Mouse (Mus musculus) 416B (cell line): ENCODE results near the gene Pkib.

ENCODE experiments used
- DNase-seq: peaks from one replicate; pipeline ENCODE4 v3.0.0; 2011; ENCODE audit warnings: low read depth

Gene Pkib

DNA sequence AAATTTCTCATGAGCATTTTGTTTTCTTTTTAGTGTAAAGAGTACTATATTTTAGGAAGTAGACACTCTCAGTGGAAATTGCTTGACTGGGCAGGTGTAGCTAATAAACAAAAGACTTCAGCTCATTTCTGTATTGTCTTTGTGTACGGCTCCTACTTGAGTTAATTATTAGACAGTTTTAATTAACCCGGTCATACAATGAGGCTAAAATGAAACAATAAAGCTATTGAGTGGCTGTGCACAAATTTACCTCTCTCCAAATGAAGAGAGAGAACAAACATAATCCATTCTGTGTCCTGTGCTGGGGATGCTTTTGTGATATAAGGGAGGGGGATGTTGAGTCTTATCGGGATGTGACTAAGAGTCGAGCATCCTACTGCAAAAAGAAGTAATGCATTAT lies 109.0 kb downstream of the Pkib start:
- DNase-seq = no peak

DNA sequence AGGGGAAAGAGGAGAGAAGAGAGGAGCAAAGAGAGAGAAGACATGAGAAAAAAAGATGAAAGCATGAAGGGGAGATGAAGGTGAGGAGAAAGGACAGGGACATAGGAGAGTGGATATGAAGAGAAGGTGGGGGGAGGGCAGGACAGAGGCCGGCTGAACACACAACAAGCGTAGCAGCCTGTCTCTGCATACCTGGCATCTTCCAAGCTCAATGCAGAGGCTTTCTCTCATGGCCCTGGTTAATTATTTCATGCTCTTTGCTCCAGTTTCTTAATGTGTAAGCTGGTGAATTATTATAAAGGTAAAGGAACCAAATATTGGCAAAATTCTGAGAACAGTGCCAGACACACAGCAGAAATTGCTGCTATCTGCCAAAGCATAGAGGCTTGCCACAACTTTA lies 109.6 kb downstream of the Pkib start:
- no peak for DNase-seq

DNA sequence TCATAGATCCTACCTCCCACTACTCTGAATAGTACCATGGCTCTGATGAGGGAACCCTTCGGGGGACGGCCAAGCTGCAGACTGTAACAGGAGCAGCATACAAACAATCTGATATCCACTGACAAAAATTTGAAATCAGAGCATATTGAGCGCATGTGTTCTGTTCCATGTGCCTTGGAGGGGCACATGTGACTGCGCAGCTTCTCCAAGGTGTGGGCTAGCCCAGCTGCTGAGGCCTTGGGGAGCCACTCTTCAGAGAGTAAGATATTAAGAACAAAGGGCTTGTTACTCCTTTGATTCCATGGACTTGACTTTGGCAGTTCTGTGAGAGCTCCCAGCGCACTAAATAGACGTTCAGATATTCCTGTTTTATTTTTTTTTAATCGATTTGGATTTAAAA lies 111.3 kb downstream of the Pkib start:
- DNase-seq = no peak

DNA sequence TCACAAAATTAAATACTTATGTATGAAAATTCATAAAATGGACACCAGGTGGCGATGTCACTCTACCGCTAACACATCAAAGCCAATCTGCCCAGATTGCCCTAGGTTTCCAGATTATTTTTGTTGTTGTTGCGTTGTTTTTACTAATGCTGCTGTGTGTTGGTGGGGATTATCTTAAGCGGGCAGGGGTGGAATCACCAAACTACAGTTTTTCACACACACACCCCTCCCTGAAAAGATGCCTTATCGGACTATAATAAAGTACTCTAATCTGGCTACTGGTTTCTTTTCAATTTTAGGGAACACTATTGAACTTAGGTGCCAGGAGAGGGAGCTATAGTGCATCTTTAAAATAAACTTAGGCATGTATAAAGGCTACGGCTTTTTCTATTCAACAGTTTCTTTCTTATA lies 111.8 kb downstream of the Pkib start:
- DNase-seq = peak; percentile 89

DNA sequence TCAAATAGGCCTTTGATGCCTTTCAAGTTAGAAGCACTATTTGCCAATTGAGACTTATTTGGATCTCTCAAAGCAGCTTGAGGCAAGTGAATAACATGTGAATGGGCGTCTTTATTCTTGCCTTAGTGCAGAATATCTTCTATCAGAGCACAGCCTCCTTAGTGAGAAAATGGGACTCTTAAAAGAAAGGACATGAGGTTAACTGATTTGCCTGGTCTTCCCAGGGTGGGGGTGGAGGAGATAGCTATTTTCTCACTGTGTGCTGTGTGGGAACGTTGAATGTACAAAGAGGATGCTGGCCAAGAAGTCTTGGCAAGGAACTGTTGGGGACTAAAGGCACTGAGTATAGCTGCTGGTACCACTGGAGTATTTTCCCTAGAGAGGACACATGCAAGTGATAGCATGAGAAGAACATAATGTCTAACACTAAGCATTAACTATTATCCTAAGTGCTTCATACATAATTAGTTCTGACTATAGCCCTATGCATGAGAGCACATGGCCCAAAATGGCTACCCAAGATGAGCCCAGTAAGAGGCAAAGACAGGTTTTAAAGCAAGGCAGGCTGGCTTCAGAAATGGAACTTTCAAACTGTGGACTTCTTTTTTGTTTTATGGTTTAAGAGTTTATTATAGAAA lies 112.5 kb downstream of the Pkib start:
- no peak for DNase-seq

DNA sequence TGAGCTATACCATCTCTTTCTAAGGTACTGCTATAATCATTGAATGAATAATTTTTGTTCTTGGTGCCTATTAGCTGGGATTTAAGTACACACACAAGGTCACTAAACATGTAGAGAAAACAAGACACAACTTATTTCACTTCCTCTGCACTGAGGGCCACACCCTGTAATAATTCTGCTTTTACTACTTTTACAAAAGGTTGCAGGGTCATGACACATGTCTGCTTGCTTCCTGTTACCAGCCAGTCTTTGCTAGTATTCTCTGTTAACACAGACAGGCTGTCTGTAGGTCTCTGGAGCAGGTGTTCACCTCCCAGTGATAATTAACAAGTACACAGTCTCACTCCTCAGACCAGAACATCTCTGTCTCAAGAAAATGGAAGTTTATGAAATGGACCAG lies 113.7 kb downstream of the Pkib start:
- DNase-seq = no peak

DNA sequence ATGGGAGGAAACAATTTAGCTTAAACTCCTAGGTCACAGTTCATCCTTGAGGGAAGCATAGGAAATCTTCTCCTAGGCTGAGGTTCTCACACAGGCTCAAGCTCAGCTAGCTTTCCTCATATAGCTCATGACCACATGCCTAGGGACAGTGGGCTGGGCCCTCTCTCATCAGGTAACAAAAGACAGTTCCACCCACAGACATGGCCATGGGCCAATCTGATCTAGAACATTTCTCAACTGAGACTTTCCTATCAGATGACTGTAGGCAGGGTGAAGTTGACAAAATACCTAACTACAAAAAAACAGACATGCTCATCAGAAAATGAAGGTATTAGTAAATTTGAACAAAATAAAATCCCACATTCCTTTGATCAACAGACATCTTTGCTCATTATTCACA lies 115.3 kb downstream of the Pkib start:
- no peak for DNase-seq

DNA sequence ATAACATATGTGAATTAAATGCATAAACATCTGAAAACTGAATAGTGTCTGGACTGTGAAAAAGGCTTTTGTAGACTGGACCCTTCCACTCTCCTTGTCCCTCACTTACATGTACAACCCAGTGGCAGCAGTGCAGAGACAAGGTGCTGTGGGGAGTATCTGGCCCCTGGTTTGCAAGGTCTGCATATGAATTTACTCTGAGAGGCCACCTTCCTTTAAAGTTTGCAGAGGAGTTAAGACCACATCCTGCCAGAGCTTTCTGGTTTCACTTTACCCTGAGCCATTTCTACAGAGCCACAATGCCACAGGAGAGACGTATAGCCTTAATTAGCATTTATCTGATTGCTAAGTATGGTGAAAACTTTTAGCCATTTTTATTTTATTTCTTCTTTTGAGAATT lies 121.6 kb downstream of the Pkib start:
- DNase-seq = peak; percentile 27

DNA sequence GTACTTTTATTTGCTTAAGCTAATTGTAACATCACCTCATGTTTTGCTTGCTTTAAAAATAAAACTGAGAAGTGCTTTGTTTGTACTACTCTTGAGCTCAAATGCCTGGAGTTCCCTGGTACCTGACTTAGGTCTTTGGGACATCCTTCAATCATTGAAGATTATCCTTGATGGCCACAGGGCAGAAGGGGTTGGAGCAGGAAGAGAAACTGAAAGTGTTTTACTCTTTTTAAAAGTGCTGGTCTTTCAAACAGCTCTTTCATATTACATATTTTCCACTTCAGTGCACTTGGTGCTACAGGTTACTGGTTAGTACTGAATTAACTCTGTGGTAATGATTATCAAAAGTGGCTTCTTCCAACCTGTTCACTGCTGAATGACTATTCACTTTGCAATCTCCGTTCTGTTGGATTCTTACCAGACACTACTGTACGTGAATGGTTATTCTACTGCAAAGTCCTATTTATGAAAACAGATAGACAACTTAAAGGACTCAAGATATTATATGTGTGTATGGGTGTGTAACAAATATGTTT lies 123.5 kb downstream of the Pkib start:
- DNase-seq = no peak

DNA sequence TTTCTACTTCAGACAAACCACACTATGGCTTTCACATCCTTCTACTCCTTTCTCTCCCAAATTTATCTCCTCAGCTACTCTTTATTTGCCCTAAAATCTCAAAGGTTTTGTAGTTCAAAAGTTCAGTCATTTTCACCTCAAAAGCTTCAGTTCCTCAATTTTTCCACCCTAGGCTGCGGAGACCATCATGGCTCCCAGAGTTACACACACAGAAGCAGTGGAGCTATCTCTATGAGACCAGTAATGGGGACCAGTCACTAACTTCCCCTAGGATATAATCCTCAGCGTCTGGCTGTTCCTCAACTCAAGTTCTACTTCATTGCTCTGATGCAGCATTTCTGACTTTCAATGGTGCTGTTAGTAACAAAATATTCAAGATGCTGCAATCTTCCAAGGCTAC lies 127.2 kb downstream of the Pkib start:
- no peak for DNase-seq

DNA sequence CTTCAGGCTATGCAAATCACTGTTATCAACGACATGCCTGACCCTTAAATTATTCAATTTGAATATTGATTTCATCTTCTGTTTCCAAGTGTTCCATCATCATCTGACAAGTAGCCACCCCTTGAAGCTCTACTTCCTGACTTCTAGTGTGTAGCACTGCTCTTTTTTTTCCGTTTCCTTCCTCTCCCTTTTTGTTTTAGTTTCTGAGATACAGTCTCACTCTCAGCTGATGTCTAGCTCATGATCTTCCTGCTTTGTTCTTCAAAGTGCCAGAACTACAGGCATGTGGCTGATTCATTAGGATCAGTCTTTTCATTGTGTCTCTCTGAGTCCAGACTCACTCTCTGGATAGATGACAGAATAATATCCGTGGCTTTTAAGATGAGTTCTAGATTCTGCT lies 128.9 kb downstream of the Pkib start:
- no peak for DNase-seq

DNA sequence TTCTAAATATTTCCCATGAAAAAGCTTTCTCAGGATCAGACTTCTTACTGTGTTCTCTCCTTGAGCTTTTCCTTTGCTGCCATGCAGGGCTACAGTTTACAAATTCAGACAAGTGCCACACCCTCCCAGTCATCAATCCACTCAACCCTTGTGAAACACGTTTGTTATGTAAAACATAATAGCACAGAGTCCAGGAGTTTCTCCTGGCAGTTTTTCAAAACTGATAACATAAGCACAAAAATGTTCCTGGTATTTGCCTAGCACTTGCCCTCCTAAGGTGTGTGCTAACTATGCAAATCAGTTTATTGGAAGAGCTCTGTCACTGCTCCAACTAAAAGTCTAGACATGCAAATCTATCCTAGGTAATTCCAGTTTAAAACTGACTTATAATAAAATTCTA lies 131.3 kb downstream of the Pkib start:
- DNase-seq = no peak

DNA sequence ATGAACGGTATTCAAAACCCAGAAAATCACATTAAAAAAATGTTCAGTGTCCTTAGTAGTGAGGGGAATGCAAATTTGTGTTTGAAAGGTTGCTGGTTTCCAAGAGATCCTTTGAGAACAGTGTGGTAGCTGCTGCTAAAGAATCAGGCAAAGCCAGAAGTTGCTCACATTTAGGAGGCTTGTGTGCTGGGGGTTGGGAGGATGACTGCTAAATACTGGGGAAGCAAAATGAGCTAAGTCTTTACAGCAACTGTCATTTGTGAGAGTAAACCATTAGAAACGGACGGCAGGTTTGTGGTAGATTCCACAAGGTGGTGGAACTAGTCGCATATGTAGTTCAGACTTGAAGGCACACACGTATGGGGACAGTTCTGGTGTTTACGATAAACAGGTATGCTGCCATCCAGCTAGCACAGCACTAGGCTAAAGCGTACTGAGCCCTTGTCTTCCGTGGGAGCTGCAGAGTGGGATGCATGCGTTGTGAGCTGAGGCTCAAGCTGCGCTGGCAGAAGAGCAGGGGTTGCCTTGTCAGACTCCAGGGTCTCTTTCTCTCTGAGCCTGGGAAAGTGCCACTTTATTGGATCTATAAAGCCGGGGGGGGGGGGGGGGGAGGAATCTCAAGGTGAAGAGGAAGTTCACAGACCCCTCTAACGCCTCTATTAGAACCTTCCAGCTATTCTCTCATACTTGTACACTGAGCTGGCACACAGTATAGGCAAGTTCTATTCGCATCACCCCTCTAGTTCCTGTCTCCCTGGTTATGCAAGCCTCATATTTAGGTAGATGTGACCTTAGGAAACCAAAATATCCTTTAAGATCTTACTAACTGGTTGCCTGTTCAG lies 151.7 kb downstream of the Pkib start:
- no peak for DNase-seq

DNA sequence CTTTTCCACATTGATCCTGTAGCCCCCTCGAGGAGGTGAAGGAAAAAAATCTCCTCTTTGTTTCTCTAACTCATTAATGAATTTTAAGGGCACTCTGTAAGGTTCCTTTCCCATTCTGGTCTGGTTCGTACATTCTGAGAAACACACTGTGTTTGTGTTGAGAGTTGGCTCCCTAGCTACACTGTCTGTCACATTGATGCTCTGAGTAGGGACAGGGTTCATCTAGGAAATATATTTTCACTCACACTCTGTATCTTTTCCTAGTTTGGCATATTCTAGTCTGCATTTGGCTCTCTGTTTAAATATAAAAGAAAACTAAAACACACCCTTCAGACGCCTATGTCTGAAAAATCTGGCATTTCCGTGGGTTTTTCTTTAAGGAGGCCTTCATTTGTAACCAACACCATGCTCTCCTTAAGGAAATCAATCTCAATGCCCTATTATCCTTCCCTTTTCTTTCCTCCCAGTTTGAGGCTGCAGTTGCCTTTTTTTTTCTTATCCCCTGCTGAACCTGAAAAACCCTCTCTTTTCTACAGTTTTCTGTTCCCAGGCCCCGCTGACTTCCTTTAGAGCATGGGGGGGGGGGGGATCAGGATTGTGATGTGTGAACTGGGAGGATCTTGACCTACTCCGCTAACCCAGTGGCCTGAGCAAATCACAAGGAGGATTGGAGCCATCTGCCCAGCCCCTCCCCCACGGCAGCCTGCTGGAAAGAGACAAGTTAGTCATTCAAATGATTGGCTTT lies 152.5 kb downstream of the Pkib start:
- no peak for DNase-seq

DNA sequence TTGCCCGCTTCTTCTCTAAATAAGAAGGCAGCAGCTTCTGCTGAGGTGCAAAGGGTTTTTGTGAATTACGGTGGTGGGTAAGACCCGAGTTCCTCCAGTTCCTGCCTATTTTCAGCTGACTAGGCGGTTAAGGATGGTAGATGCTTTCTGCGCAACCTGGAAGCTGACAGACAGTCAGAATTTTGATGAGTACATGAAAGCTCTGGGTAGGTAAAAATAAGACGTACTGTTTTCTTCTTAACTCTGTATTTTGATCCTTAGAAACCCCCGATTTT lies 153.0 kb downstream of the Pkib start, which contains the start of gene Fabp7:
Fabp7 (plus strand) TSS at position 6 of the 275 bp plus-strand sequence.
- no peak for DNase-seq

DNA sequence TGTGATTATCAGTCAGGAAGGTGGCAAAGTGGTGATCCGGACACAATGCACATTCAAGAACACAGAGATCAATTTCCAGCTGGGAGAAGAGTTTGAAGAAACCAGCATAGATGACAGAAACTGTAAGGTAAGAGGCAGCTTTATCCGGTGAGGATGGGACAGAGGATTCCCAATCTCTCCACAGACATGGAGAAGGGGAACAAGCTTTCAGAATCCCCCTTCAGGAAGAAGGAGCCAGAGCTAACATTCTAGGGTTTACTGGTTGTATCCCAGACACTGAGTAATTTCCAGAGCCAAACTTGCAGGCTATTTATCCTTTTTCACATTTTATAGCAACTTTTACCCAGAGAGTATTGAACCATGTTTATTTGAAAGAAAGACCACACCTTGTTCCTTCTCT lies 153.8 kb downstream of the Pkib start:
- DNase-seq = no peak
